Mouse (Mus musculus): ENCODE results near the gene Mylk.

Mylk gene

DNA sequence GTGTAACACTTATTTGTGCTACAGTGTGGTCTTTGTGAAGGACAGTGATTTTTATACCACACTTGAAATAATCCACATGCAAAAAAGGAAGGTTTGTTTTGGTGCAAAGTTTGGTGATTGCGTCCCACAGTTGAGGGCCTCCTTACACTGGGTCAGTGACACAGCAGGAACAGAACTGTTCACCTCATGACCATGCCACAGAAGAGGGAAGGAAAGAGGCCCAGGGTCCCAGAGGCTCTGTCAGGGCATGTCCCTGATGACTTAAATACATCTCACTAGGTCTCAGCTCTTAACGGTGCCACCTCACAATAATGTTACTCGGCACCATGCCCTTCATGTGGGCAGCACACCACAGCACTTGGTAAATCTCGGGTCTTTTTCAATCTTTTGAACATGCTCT is 280.3 kb downstream of the Mylk start:
- 92% methylated on average over 4 of the region's 4 CpGs for WGBS

DNA sequence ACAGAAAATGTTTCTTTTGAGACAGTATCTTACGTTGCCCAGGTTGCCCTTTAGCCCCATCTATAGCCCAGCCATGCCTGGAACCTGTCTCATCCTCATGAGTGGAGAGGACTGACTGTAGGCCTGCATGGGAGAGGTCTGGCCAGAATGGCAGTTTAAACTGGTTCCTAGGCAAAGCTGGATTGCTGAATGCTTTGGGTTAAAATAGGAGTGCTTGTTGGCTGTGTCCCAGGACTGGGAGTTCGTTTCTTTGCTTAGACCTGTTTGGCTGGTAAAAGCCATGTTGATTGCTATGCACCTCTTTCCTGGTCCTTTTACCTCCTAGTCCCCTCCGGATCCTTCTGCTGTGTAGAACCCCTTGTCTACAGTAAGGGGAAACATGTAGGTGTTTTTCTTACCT is 288.2 kb downstream of the Mylk start:
- 71% methylated on average over 3 of the region's 3 CpGs for WGBS

DNA sequence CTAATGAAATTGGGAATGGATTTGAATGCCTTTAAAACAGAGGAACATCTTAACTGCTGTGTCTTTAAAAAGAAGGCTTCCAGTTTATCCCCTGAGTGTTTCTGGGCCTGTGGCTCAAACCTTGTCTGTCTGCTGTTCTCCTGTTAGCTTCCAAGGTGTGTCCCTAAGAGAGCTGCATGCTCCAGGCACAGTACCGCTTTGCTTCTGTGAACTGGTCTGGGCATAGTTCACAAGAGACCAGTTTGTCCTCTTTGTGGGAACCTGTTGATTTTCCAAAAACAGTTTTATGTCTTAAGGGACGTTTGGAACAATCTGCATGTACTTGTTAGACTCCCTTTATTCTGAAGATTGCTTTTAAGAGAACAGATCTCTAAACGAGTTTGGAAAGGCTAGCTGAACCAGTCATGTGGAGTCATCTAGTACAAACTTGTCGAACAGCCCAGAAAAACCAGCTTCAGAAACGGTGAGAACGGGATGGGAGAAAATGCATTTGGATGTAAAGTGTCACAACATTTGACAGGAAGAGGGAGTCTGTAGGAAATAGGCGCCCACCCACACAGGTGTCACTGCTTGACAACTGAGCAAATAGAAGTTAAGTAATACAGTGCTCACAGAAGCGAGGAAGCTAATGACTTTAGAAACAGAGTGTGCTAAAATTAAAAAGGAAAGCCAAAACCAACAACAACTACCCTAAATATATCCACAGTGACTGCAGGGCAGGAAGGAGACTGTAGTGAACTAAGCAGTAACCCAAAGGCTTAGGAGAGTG is 289.0 kb downstream of the Mylk start:
- WGBS: 34% methylated on average over 8 of the region's 8 CpGs

DNA sequence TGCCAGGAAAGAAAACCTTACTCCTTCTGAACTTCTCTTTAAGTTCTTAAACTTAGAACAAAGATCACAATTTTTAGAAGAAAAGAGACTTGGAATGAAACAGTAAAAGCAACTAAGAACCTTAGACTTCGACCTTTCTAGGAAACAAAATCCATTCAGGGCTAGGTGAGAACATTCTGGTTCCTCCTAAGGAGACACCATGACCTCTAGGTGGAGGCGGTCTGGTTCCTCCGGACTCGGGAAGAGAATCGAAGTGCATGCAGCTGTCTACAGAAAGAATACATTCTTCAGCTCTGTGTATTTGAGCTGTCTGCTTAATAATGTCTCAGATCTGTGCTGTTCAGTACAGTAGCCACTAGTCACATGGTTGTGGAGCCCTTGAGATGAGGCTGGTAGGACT is 290.0 kb downstream of the Mylk start:
- WGBS: 83% methylated on average over 5 of the region's 5 CpGs

DNA sequence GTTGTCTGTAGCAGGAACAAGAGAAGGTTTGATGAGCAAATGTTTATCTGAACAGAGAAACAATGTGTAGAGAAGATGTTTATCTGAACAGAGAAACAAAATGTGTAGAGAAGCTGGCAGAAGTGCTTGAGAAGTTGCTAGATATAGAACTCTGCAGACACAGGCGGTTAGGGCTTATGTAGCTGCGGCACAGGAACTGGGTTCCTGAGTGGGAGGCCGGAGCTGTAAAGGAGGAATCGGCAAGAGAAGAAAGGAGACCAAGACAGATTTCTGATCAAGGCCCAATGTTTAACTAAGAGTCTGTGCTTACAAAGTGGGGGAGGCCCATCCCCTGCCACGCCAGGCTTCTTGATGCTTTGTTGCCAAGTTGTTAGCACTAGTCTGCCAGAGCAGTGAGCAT is 291.7 kb downstream of the Mylk start:
- WGBS: 43% methylated on average over 5 of the region's 5 CpGs

DNA sequence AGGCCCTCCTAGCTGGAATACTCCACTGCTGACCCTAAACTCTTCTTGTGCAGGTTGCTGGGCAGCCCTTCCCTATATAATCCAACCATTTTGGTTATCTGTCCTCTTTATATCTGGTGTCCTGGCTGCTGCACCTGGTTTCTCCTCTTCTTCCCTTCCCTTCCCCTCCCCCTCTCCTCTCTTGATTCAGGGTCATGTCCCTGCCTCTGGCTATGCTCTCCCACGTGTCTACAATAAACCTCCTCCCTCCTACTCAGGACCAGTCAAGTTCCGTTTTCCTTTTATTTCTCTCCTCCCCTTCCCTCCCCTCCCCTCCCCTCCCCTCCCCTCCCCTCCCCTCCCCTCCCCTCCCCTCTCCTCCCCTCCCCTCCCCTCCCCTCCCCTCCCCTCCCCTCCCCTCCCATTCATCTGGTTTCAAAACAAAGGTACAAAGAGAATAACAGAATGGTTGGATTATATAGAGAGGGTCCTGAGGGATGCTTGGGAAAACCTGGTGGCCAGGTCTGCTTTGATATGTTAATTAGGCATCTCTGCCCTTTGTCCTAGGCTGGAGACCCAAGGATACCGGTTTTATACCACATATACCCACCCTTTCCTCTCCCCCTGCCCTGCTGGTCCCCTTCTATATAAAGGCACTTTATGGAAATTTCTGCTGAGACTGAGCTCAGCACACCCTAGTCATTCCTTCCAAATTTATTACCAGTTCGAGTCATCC is 293.5 kb downstream of the Mylk start:
- WGBS: 21% methylated on average over 4 of the region's 4 CpGs

DNA sequence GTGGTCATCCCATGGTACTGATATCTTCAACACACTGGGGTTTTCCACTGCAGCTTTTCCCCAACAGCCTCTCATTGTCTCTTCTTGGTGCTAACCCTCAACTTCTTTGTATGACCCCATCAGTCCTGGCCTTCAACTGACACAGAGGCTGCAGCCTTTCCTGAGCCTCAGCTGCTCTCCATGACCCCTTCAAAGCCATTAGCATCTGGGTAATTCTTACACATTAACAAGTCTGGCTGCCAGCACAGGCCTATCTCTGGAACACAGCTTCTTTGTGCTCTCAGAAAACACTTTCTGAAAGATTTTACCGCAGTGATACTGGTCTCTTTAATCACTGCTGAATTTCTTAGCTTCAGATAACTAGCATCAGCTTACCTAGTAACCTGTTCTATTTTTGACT is 295.1 kb downstream of the Mylk start:
- 63% methylated on average over 1 of the region's 1 CpGs for WGBS

DNA sequence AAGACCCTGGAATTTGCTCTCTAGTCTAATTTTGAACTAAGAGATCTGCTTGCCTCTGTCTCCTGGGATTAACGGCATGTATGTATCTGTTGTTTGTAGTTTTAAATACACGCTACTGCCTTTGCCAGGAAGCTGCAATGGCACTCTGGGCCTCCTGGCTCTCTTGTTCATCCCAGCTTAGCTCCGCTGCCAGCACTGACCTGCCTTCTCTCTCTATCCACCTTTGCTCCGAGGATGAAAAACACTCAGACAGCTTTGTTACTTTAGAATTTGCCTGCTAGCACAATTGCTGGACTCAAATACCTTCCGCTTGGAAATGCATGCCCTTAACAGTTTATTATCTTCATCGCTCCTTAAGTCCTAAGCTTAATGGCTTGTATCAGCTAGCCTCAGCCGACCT is 296.0 kb downstream of the Mylk start:
- WGBS: 94% methylated on average over 7 of the region's 7 CpGs

DNA sequence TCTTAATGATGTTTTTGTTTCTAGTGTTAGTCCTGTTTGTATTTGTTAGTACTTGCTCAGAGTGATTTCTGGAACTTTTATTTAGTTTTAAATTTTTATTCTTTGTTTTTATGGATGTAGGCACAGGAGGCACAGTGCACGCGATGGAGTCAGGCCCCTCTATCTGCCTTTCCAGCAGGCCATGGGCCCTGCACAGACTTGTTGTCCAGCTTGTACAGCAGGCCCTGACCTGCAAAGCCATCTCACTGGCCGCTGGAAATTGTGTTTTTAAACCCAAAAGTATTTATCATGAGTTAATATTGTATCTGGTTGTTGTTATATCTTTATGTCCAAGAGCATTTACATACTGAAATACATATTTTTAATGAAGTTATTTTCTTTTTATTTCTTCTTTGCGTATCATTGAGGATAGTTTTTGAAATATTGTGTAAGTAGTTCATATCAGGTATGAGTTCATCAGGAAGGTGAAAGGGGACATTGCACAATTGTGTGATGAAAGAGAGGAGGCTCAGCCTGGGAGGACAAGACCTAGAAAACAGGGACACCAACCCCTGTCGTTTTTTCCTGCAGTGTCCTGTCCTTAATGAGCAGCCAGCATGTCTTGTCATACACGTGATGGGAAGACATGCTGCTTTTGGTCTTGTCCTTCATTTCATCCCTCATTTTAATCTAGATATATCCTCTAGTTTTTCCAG is 301.2 kb downstream of the Mylk start:
- 86% methylated on average over 6 of the region's 6 CpGs for WGBS

DNA sequence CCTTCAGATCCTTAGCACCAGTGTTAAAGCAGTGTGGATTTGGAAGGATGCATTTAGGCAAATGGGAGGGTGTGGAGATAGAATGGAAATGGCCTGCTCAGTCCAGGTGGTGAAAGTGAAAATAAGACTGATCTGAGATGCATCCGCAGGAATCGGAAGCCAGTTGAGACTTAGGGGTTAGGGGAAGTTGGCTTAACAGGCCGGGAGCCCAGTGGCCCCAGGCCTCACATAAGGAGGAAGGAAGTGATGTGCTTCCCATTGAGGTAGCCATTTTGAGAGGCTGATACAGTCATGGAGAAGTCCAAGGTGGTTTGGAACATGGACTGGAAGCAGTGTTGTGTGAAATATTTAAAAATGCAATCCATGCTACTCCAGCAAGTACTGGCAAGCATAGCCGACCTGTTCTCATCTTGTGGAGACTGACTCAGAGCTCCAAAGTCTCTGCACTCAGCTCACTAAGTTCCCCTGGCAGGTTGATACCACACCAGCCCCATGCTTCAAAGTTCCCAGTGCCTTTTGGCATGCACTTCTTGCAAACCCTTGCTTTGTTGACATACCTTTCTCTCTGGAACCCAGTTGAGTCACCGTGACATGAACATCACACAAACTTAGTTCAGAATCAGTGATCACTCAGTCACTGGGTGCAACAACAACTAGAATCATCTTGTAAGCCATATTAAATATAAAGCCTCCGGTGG is 302.4 kb downstream of the Mylk start:
- 83% methylated on average over 6 of the region's 6 CpGs for WGBS

DNA sequence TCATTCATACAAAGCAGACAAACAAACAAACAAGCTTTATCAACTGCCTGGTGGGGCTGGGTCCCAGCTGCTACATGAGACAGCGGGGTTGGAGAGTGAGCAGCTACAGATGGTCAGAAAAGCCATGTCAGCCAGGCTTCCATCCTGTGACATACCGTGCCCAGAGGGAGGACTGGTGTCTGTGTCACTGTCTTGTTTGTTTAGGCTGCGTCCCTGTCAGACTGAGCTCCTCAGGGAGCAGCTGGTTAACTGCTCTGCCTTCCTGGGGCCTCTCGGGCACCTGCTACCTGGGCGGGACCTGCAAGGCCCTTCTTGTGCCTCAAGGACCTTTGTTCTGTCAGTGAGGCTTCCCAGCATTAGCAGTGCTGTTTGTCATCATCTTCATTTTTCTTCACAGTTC is 306.1 kb downstream of the Mylk start:
- WGBS: 75% methylated on average over 5 of the region's 5 CpGs

All from cerebral cortex, adult 2 months (tissue).